Mouse (Mus musculus) adrenal gland, postnatal 25 days (tissue): Measurements from ENCODE around the gene BC052040. TPM values are rescaled to one million over a fixed set of nuclear protein-coding genes. Genes with fewer than 3 reads are reported as not detected.

Experiments used
- DNase-seq: peaks from one replicate; pipeline ENCODE4 v3.0.0; 2021; ENCODE audit warnings: mixed read lengths
- microRNA-seq, 2 experiments: library from miRNA; unstranded; fragments of <30 nt; microRNA quantifications; one replicate each; pipeline ENCODE4 v1.2.0; 2021
- total RNA-seq: library from RNA; stranded (reverse); gene quantifications from 2 replicates; pipeline ENCODE4 v1.2.3, GENCODE M21; 2021

Gene BC052040
- total RNA-seq, 1 experiment from 2014 or later, result 5.8 TPM

DNA sequence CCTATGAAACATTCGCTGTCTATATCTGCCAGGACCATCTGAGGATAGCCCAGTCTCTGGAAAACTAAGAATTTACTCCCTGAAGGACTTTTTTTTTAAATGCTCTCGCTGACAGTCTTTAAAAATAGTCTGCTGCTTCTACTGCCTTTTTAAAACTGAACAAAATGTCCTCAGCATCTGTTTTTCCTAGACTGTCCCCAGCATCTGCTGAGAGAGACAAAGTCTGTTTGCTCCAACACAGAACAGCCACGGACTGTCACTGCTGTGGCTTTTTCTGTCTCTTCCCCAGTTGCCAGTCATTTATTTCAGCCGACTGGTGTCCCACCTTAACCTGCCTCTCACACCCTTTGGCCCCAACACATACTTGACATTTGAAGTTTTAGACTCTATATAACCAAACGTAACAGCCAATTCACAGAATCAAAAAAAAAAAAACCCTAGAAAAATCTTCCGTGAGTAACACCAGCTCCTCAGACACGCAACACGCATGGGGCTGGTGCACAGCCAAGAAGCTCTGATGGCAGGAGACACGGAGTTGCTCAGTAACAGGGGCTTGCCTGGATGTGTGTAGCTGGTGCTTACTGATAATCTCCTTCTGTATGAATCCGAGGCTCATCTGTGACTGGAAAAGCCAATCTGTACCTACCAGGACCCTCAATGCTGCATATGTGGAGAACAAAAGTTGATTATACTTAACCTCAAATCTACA is 188.2 kb downstream of the BC052040 start:
- DNase-seq, result no peak

GRCm38 (mm10) chr2:115772709-115773108 is 191.2 kb downstream of the BC052040 start:
- DNase-seq, result no peak

DNA sequence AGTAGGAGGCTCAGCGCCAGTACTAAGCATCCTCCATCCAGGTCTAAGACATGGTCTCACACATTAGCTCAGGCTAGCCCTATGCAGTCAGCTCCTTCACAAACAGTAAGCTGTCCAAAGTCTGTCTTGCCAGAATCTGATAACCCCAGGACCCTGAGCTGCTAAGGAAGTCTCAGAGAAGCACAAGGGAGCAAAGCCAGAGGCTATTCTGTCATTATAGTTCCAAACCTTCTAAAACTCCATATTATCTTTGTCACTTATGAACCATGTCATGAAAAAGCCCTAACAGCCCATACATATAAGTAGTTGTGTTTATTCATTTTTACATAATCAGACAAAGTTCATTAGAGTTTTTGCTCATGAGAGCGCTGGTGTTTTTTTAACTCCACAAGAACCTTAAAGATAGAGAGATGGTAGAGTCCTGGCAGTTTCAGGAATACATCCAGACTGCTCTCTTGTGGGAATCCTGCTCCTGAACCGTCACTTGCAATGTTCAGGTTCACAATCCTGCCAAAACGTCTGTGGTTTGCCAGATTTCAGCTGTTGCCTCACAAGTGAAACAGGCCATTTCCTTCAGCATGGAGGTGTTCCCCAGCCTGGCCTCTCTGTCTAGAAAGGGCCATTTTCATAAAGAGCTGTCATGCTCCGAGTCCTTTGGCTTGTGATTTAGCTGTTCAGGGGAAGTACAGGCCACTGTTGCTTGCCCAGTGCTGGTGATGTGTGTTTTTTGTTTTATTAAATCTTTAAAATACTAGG is 192.8 kb downstream of the BC052040 start:
- DNase-seq, result no peak

DNA sequence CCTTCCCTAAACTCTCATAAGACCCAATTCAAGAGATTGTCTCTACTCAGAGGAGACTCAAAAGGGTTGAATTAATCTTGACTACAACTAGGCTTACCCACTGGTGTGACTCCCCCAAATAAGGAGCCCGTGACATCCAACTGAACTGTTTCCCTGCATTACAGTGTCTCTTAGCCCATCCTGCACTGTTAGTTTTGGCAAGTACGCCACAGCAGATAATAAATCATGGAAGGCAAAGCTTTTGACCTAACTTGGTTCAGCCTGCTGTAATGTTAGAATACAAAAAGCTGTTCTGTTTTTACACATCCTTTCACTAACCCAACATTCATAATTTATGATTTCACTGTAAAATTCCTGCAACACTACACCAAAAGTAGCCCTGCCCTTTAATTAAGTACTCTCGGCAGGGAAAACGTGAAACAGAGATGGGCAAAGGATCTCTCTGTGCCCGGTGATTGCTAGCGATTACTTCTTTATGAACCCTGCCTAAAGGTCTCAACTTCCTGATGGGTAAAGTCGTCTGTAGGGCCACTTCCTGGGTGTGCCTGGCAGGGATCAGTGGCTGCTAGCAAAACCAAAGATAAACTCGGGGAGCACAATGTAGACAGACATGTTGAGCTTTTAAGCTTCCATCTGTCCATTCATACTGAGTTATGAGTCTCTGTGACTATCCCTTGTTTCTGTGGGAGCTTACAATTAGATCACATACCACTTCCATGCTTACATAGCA is 194.1 kb downstream of the BC052040 start:
- no peak for DNase-seq

GRCm38 (mm10) chr2:115776924-115777860 is 195.7 kb downstream of the BC052040 start:
- DNase-seq, result no peak

DNA sequence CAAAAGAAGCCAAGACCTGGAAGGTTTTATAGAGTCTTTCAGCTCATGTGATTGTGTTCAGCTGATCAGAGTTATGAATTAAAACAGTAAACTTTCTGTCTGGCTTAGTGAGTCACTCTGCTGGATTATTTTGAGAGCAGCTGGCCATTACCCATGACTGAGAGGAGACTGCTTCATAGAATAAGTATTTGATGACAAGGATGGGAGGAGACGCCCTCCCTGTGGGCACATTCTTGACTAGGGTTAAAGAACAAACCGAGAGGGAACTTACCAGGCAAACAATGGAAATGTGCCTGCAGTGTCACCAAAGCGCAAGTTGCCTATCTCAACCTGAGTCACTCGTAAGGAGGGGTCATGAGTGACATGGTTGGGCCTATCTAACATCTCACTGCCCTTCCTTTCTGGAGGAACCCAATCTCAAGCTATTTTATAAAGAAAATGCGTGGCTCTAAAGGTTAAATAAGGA is 199.1 kb downstream of the BC052040 start:
- DNase-seq, result no peak

DNA sequence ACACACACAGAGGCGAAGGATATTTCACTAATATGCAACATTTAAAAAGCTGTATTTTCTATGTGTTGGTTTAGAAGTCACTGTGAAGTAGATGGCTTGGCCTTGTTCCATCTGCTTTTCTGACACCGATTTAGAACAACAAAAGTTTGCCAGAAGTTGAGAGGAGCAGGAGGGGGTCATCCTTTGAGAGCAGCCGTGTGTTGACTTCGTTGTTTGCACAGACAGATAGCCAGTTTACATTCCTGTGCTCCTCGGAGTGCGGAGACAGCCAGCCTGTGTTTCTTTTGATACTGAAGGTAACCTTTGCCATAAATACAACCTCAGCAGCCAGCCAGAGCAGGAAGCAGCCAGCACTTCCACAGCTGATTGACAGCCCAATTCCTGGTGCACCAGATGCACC is 204.2 kb downstream of the BC052040 start:
- DNase-seq, result no peak

GRCm38 (mm10) chr2:115798839-115799238 is 217.3 kb downstream of the BC052040 start:
- no peak for DNase-seq

- DNase-seq, result no peak
These were observed 226.9 kb downstream of the BC052040 start for GRCm38 (mm10) chr2:115808376-115808775.

DNA sequence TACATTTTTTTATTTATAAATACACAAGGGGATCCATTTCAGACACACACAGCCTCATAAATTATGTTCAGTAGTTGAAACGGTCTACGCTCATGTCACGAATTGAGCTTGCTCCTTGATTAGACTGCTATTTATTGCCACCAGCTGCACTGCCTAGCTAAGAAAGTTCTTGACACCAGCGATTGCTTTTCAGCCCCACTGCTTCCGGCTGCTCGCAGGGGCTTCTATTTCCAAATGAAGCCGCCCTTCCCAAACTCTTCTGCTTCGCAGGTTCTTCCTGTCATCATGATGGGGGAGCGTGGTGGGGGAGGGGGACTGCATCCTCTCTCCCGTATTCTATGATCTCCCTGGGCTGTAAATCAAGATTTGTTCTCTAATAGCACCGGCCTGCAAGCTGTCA is 231.8 kb downstream of the BC052040 start:
- no peak for DNase-seq

DNA sequence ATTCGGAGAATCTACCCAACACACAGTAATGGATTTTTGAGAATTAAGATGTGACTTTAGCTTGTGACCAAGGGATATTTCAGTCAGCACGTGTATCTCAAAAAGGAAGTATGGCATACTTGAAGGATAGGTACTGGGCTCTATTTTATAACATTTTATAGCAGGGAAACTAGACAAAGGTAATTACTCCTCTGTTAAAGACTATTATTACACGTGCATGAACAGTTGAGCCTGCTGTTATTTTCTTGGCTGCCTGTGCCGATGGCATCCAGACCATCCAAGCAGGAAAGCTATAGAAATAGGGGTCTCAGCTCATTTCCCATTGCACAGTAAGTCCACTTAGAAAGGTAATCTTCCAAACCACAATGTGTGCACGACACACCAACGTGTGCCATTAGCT is 232.2 kb downstream of the BC052040 start:
- no peak for DNase-seq

DNA sequence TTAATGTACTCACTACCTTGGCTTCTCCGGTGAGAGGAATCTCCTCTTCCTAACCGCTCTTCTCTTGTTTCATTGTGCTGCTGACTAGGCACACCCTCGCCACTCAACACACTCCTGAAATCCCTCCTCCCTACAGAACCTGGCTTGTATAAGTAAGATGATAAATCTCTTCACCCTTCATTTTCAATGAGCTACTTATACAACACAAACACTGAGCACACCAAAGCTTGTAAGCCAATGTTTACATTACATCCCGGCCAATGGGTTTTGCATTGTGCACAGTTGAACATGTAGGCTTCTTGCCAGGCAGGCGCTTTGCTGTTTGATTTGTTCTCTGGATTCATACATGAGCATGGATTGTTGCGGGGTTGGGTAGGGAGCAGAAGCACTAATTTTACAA is 236.4 kb downstream of the BC052040 start:
- DNase-seq, result no peak

DNA sequence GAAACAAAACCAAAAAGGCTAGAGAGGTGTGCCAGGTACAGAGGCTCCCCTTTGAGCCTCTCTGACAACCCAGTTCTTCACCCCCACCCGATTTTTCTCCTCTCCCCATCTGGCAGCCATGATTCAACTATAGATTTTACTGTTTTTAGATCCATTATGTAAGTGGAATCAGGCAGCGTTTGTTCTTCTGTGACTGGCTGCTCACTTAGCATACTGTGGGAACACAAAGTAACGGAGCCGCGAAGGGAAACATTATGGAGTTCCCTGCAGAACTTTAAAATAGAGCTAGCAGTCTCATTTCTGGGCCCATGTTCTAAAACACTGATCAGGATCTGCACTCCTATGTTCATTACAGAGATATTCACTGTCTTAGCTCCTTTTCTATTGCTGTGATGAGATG is 240.8 kb downstream of the BC052040 start:
- no peak for DNase-seq

Small RNA genes lying within 50 kb of the gene (microRNA-seq; reads per million reads assigned to microRNA genes)
- gene Mir1951, result 0 reads per million in 2 experiments
